Mouse (Mus musculus) midbrain, embryonic 11.5 days (tissue): ENCODE results near the gene Zbbx. TPM values are rescaled to one million over a fixed set of nuclear protein-coding genes. Genes with fewer than 3 reads are reported as not detected.

Source experiments
- ATAC-seq: fragments of 200-750 bp; cut with Nextera tagmentation; 2 replicates; pipeline ENCODE4 v1.8.0; 2017; ENCODE audit warnings: moderate TSS enrichment, moderate library complexity; ENCODE audit not compliant: low FRiP score
- DNase-seq: peaks from one replicate; pipeline ENCODE4 v3.0.0; 2015; ENCODE audit warnings: low spot score; ENCODE audit errors: missing footprints
- H3K27ac ChIP-seq: fragments of 300-500 bp; sonication (generic); 2 replicates; pipeline ENCODE4 v1.5.1; 2014; ENCODE audit warnings: low read depth, low read length
- H3K27me3 ChIP-seq: fragments of 300-500 bp; sonication (generic); 2 replicates; pipeline ENCODE4 v1.6.1; 2014; ENCODE audit warnings: mild to moderate bottlenecking, low read length, moderate library complexity, mixed read lengths; ENCODE audit not compliant: control insufficient read depth, insufficient read depth
- H3K36me3 ChIP-seq: fragments of 300-500 bp; sonication (generic); 2 replicates; pipeline ENCODE4 v1.6.1; 2014; ENCODE audit warnings: mild to moderate bottlenecking, low read length, moderate library complexity, mixed read lengths; ENCODE audit not compliant: control insufficient read depth, insufficient read depth
- H3K4me1 ChIP-seq: fragments of 300-500 bp; sonication (generic); 2 replicates; pipeline ENCODE4 v1.6.1; 2014; ENCODE audit warnings: low read length; ENCODE audit not compliant: control insufficient read depth, insufficient read depth
- H3K4me2 ChIP-seq: fragments of 300-500 bp; sonication (generic); 2 replicates; pipeline ENCODE4 v1.6.1; 2014; ENCODE audit warnings: mild to moderate bottlenecking, moderate library complexity
- H3K4me3 ChIP-seq: fragments of 300-500 bp; sonication (generic); 2 replicates; pipeline ENCODE4 v1.5.1; 2014; ENCODE audit warnings: low read depth, low read length
- H3K9ac ChIP-seq: fragments of 300-500 bp; sonication (generic); 2 replicates; pipeline ENCODE4 v1.6.1; 2014; ENCODE audit warnings: low read length
- H3K9me3 ChIP-seq: fragments of 300-500 bp; sonication (generic); 2 replicates; pipeline ENCODE4 v1.6.1; 2016; ENCODE audit warnings: low read length; ENCODE audit not compliant: control insufficient read depth
- WGBS: fragments of 180-500 bp; shearing (Covaris S2); extraction: QIAGEN DNeasy Blood & Tissue Kit; methylation state at CpG from one replicate; pipeline ENCODE4 v1.1.7; 2014; 5-methylcytosine and 5-hydroxymethylcytosine counted together
- polyA plus RNA-seq: library from polyadenylated mRNA; unstranded; fragments of >200 nt; fragmentation: Nextera tagmentation; extraction: Ambion mirVana; gene quantifications from 2 replicates; pipeline ENCODE4 v1.2.1, GENCODE M21; 2014

Zbbx gene
- 0.14 and 0.15 TPM in 2 replicates for polyA plus RNA-seq

- Histone ChIP-seq H3K36me3 (no peaks in the 10 kb centered on the region), H3K4me2 (peak within 1 kb of the TSS; percentile 63), H3K9me3 (no peaks in the 10 kb centered on the region), H3K27me3 (no peaks in the 10 kb centered on the region), H3K27ac (no peak within 1 kb of the TSS), H3K4me1 (no peaks in the 10 kb centered on the region), H3K4me3 (peak within 1 kb of the TSS; percentile 29), H3K9ac (no peak within 1 kb of the TSS)
- peak; percentile 99 for ATAC-seq
- 16% methylated on average over 20 of the region's 20 CpGs for WGBS
- peak; percentile 96 for DNase-seq
Measured at GRCm38 (mm10) chr3:75164838-75165496, at the start of gene Zbbx. TSS of gene Zbbx (minus strand) at chr3:75165034.

GRCm38 (mm10) chr3:75202808-75203503 lies 38.1 kb upstream of the Zbbx start:
- WGBS: 40% methylated on average over 12 of the region's 12 CpGs
- Histone ChIP-seq H3K4me1 (no peaks in the 10 kb centered on the region), H3K9me3 (no peaks in the 10 kb centered on the region), H3K27me3 (no peaks in the 10 kb centered on the region), H3K9ac (no peak overlapping the region), H3K27ac (no peak overlapping the region), H3K36me3 (no peaks in the 10 kb centered on the region), H3K4me2 (no peak overlapping the region), H3K4me3 (no peak overlapping the region)
- ATAC-seq (peak; percentile 73; the same call in 1 of the 2 replicates), DNase-seq (peak; percentile 91)

GRCm38 (mm10) chr3:75182606-75183005 lies 17.8 kb upstream of the Zbbx start:
- 83% methylated on average over 1 of the region's 1 CpGs for WGBS
- Histone ChIP-seq H3K27me3 (no peaks in the 10 kb centered on the region), H3K4me3 (no peak overlapping the region), H3K4me1 (no peaks in the 10 kb centered on the region), H3K4me2 (no peak overlapping the region), H3K9ac (no peak overlapping the region), H3K9me3 (no peaks in the 10 kb centered on the region), H3K36me3 (no peaks in the 10 kb centered on the region), H3K27ac (no peak overlapping the region)
- DNase-seq (no peak), ATAC-seq (no peak)

GRCm38 (mm10) chr3:75141876-75142275 lies 23.0 kb downstream of the Zbbx start:
- Histone ChIP-seq H3K4me1 (no peaks in the 10 kb centered on the region), H3K4me3 (no peak overlapping the region), H3K36me3 (no peaks in the 10 kb centered on the region), H3K27me3 (no peaks in the 10 kb centered on the region), H3K4me2 (no peak overlapping the region), H3K9me3 (no peaks in the 10 kb centered on the region), H3K9ac (no peak overlapping the region), H3K27ac (no peak overlapping the region)
- 69% methylated on average over 3 of the region's 3 CpGs for WGBS
- ATAC-seq (no peak), DNase-seq (no peak)

- H3K9me3 ChIP-seq: no peaks in the 10 kb centered on the region
- no peaks in the 10 kb centered on the region for H3K36me3 ChIP-seq
- no peak overlapping the region for H3K4me3 ChIP-seq
- H3K4me2 ChIP-seq: no peak overlapping the region
- H3K9ac ChIP-seq: no peak overlapping the region
- no peaks in the 10 kb centered on the region for H3K4me1 ChIP-seq
- DNase-seq: no peak
- H3K27me3 ChIP-seq: no peaks in the 10 kb centered on the region
- no peak overlapping the region for H3K27ac ChIP-seq
- ATAC-seq: no peak
Measured at GRCm38 (mm10) chr3:75104867-75105266, 60.0 kb downstream of the Zbbx start.

- Histone ChIP-seq H3K27ac (no peak overlapping the region), H3K4me3 (no peak overlapping the region), H3K36me3 (no peaks in the 10 kb centered on the region), H3K27me3 (no peaks in the 10 kb centered on the region), H3K9me3 (no peaks in the 10 kb centered on the region; the same call in 1 of the 2 replicates), H3K4me1 (no peaks in the 10 kb centered on the region), H3K9ac (no peak overlapping the region), H3K4me2 (no peak overlapping the region)
- DNase-seq: no peak
- ATAC-seq: no peak
- 88% methylated on average over 1 of the region's 1 CpGs for WGBS
Measured at GRCm38 (mm10) chr3:75085762-75086161, 79.1 kb downstream of the Zbbx start.

- Histone ChIP-seq H3K4me2 (no peak overlapping the region), H3K36me3 (no peaks in the 10 kb centered on the region), H3K27ac (no peak overlapping the region), H3K9me3 (no peaks in the 10 kb centered on the region), H3K9ac (no peak overlapping the region), H3K4me3 (no peak overlapping the region), H3K4me1 (no peaks in the 10 kb centered on the region), H3K27me3 (no peaks in the 10 kb centered on the region)
- ATAC-seq: no peak
- no peak for DNase-seq
- 75% methylated on average over 1 of the region's 1 CpGs for WGBS
Measured at GRCm38 (mm10) chr3:75078906-75079305, 85.9 kb downstream of the Zbbx start.

- 82% methylated on average over 1 of the region's 1 CpGs for WGBS
- ATAC-seq: no peak
- H3K27me3 ChIP-seq: no peaks in the 10 kb centered on the region
- no peak overlapping the region for H3K9ac ChIP-seq
- H3K4me1 ChIP-seq: no peaks in the 10 kb centered on the region
- H3K36me3 ChIP-seq: no peaks in the 10 kb centered on the region
- H3K27ac ChIP-seq: no peak overlapping the region
- DNase-seq: no peak
- no peak overlapping the region for H3K4me3 ChIP-seq
- no peak overlapping the region for H3K4me2 ChIP-seq
- H3K9me3 ChIP-seq: no peaks in the 10 kb centered on the region
Measured at GRCm38 (mm10) chr3:75009701-75010100, 155.1 kb downstream of the Zbbx start.
